Mouse (Mus musculus) large intestine, adult 2 months (tissue): Measurements from ENCODE around the gene Srpr. TPM values are rescaled to one million over a fixed set of nuclear protein-coding genes. Genes with fewer than 3 reads are reported as not detected.
A peak's percentile ranks its signal among the peaks of the same experiment; 100 is the strongest.

Experiments
- DNase-seq: peaks from one replicate; pipeline ENCODE4 v3.0.0-alpha.2; 2012; ENCODE audit warnings: low read depth, low spot score
- WGBS: fragments of 180-500 bp; shearing (Covaris S2); methylation state at CpG from one replicate; pipeline ENCODE4 v1.1.7; 2018; 5-methylcytosine and 5-hydroxymethylcytosine counted together
- polyA plus RNA-seq: library from polyadenylated mRNA; depleted of rRNA; stranded (reverse); fragments of >200 nt; gene quantifications from 2 replicates; pipeline ENCODE4 v1.2.3, GENCODE M21; 2012; rRNA removed

Srpr gene
- 59.1 and 69.4 TPM in 2 replicates for polyA plus RNA-seq

GRCm38 (mm10) chr9:35199772-35200471 is at the start of gene Srpr, which contains the start of gene Tirap:
Srpr (plus strand) TSS chr9:35200175.
Tirap (minus strand) TSS chr9:35200291.
- DNase-seq = peak; percentile 70
- 1% methylated on average over 44 of the region's 44 CpGs for WGBS

DNA sequence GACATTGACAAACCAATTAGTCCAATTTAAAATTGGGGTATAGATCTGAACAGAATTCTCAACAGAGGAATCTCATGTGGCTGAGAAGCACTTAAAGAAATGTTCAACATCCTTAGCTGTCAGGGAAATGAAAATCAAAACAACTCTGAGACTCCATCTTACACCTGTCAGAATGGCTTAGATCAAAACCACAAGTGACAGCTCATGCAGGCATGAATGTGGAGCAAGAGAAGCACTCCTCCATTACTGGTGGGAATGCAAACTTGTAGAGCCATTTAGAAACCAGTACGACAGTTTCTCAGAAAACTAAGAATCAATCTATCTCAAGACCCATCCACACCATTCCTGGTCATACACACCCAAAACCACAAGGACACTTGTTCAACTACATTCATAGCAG is 47.1 kb upstream of the Srpr start:
- DNase-seq = no peak

GRCm38 (mm10) chr9:35156002-35156710 is 43.8 kb upstream of the Srpr start:
- no peak for DNase-seq
- 81% methylated on average over 5 of the region's 5 CpGs for WGBS

More for the DNA sequence above, 47.1 kb upstream of the Srpr start:
- 90% methylated on average over 1 of the region's 1 CpGs for WGBS

DNA sequence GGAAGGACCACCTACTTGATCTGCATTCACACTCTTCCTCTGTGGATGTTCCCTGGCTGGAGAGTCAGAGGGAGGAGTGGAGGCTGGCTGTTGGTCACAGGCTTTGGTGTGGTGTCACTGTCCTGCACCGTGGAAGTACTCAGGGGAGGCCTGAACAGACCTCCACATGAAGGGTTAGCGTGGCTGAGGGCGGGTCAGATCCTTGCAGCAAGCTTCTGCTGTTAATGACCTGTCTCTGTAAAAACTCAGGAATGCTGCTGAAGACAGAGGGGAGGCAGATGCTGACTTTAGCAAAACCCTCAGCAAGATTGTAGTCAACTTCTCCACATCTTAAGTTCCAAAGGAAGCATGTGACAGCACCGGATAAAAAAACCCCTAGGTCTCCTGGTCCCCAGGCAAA is 43.1 kb upstream of the Srpr start:
- no peak for DNase-seq
- WGBS = 70% methylated on average over 4 of the region's 4 CpGs

DNA sequence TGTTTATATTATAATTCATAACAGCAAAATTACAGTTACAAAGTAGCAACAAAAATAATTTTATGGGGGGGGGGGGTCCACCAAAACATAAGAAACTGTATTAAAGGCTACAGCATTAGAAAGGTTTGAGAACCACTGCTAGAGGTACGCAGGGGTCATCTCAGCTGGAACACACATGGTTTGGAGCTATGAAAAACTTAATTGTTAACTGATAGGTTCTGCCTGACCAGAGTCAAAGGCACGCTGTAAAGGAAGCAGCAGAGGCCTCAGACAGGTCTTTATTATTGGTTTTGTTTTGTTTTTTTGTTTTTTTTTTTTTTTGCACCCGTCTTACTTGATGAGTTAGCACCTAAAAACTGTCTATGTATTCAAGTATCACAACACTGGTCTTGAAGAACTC is 41.5 kb upstream of the Srpr start:
- 88% methylated on average over 3 of the region's 3 CpGs for WGBS
- no peak for DNase-seq

GRCm38 (mm10) chr9:35160662-35161061 is 39.3 kb upstream of the Srpr start:
- DNase-seq = no peak
- 81% methylated on average over 2 of the region's 2 CpGs for WGBS

DNA sequence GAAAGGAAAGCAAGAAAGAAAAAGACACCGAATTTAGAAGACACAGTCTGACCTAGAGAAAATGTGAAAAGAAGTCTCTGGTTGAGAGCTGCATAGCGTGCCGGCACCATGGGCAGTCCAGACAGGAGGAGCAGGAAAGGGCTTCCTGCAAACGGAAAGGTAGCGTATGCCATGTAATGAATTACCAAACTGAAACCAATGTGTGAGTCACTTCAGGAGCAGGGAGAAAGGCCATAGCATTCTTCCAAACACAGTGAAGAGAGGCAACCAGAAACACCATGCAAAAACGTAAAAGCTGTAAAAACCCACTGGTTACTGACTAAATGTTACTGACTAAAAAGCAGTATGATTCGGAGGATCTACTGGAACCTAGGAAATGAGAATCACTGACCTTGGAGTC is 38.3 kb upstream of the Srpr start:
- 80% methylated on average over 7 of the region's 7 CpGs for WGBS
- no peak for DNase-seq

DNA sequence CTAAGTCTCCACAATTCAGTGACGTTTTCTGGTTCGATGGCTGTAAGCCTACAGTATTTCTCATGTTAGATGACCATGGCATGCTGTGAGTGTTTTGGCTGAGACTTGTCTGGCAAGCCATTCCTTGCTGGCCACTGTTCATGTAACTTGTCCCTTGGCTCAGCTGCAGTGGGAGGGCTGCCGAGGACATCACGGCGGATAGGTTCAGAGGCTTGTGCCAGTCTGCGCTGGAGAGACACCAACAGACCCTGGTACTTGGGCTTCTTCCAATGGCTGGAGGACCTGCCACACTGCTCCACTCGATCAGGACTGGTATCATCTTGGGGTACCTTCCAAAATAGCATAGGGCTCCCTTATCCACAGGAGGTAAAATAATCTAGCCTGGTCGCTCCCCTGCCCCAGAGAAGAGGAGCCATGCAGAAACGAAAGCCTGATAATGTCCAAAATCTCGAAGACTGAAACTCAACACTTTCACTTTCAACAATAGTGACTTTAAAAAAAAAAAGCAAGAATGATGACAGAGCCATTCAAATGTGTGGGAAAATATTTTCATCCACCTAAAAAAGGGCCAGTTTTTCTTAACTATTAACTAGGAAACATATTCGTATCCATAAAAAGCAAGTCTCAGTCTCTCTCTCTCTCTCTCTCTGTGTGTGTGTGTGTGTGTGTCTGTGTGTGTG is 36.8 kb upstream of the Srpr start:
- no peak for DNase-seq
- WGBS = 73% methylated on average over 11 of the region's 11 CpGs

GRCm38 (mm10) chr9:35164142-35164874 is 35.7 kb upstream of the Srpr start:
- WGBS = 37% methylated on average over 5 of the region's 5 CpGs
- DNase-seq = peak; percentile 37

GRCm38 (mm10) chr9:35166144-35166797 is 33.7 kb upstream of the Srpr start:
- peak; percentile 45 for DNase-seq
- WGBS = 27% methylated on average over 3 of the region's 3 CpGs

DNA sequence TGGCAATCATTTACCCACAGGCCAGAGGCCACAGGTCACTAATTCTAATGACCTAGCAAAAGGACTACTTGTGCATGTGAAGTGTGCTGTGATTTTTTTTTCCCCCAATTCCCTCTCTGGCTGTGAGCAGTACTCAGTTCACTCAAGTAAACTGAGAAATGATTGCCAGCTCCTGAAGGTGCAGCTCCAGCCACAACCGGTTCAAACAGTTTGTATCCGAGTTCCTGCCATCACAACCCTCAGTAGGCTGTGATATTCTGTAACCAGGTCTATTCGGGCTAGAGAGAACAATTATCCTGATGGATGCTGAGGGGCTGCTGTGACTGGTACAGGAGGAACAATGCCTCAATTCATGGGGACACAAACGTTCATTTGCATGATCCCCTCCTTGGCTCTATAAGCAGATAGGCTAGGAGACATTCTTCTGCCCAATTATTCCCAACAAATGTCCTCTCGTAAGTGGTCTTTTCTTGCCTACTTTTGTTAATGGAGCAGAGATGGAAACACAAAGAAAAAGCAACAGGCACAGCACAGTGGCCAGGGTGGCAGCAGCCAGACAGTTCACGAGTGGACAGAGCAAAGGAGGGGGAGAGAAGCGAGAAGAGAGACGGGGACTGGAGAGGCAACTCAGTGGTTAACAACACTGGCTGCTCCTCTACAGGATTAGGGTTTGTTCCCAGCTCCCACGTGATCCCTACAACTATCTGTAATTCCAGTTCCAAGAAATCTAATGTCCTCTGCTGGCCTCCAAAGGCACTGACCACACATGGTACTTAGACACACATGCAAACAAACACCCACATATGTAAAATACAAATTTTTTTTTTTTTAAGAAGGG is 33.0 kb upstream of the Srpr start:
- 75% methylated on average over 9 of the region's 9 CpGs for WGBS
- no peak for DNase-seq

DNA sequence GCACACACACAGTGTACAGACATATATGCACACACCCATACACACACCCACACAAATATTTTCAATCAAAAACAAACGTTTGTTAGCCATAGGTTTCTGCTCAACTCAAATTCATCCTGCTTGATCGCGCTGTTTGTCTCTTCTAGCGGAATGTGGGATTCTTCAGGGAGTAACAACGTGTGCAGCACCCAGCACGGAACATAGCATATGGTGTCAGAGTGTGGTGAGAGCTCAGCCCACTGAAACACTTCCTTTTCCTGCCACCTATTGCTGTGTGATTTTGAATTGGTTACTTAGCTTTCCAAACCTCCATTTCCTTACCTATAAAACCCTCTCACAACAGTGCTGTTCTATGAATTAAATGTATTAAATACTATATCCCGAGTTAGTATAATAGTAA is 29.9 kb upstream of the Srpr start:
- DNase-seq = no peak
- WGBS = 87% methylated on average over 7 of the region's 7 CpGs

DNA sequence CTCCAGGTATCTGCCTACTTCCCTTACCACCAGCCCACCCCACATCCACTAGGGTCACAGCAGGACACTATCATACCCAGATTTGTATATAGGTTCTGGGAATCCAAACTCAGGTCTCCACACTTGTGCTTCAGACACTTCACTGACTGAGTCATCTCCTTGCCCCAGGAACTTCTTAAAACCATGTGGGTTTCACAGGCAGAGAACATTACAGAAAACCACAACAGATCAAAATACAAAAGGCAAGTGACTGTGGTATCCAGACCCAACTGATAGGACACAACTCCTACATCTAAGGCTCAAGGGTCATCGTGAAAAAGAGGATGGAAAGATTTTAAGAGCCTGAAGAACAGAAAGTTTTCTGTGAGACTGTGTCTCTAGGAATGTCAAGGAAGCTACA is 26.6 kb upstream of the Srpr start:
- no peak for DNase-seq
- 84% methylated on average over 1 of the region's 1 CpGs for WGBS

DNA sequence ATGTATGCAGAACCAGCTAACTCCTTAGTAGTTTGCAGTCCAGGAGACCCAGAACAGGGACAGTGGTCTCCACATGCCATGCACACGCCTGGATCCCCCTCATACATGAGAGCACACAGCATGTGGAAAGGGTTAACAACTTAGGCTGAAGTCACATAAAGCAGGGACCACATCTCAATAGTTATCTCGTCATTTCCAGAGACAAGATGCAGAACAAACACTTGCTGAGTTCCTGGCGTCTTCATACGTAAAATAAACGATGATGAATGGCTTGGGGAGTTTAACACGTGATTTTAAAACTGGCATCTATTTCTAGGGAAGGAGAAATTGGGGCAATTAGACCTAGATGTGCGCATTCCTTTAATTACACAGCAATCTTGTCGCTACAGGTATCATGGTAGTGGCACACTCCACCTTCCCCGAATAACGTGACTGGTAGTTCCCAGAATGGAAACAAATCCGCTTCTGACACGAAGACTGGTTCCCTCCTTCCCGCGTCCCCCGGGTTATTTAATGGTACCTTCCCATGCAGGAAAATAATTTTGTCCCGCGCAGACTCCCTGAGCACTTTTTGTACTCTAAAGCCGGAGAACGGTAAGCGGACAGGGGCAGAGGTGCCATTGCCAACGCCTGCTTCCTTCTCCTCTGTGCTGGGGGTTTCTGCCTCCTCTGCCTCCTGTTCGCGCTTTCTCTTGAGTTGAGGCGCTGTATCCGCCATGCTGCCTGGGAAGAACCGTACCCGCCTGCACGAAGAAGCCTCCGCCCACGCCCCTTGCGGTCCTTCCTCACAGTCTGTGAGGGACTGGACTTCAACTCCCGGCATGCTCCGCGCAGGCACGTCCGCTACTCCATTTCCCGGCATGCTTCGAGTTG is 24.5 kb upstream of the Srpr start, which contains the start of gene Dcps:
Gene Dcps, minus strand, starts transcription at position 811 of the 873 bp plus-strand sequence.
- WGBS = under 1% methylated on average over 38 of the region's 38 CpGs
- DNase-seq = peak; percentile 84

DNA sequence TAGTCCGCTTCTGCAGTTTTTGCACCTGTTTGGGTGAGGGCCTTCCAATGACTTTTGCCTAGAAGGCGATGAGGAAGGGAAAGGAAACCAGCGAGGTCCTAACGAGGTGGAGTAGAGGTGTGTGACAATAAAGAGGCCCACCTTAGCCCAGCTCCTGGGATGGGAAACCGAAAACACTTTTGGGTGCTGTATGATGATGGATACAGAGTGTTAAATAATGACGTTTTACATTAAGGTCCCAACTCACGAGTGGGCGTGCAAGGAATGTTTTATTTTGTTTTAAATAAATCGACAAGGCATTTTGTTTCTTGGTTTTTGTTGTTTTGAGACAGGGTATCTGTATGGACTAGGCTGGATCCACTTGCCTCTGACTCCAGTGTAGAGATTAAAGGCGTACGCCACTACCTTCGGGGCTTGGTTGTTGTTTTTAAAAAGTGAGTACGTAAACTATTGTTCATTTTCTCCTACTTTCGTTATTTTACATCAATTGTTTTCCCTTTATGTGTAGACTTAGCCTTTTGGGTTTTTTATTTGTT is 23.8 kb upstream of the Srpr start:
- no peak for DNase-seq
- 45% methylated on average over 14 of the region's 14 CpGs for WGBS

DNA sequence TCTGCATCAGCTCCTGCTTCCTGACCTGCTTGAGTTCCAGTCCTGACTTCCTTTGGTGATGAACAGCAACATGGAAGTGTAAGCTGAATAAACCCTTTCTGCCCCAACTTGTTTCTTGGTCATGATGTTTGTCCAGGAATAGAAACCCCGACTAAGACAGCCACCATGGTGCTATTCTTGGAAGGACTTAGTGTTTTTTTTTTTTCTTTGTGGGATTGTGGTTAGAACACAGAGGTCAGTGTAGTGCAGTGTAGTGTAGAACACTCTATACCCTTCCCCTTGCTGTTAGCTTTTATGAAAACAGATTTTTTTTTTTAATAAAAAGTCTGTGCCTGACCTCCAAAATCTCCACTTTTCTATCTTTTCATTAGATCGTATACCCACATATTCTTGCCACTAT is 17.1 kb upstream of the Srpr start:
- DNase-seq = no peak
- 79% methylated on average over 2 of the region's 2 CpGs for WGBS

DNA sequence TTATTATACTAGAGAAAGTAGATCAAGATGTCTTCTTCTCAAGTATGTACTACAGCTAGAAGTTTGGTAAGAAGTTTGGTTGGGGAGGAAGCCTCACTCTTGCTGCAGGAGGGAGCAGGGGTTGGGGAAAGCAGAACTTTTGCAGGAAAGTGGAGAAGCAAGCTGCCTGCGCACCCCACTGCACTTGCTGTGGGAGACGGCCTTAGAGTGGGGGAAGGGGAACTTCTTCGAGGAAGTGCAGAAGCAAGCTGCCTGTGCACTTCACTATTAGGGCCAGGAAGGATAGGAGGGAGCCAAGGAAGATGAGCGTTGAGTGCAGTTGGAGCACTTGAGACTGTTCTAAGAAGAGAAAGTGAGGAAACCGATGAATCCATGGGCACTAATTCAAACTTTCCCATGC is 16.6 kb upstream of the Srpr start:
- WGBS = 77% methylated on average over 5 of the region's 5 CpGs

More for the DNA sequence above, 16.6 kb upstream of the Srpr start:
- no peak for DNase-seq
